Mouse (Mus musculus) brain, embryonic 14.5 days (tissue): ENCODE data around the gene Pycr1. TPM values are rescaled to one million over a fixed set of nuclear protein-coding genes. Genes with fewer than 3 reads are reported as not detected.

ENCODE experiments used
- DNase-seq: peaks from one replicate; pipeline ENCODE4 v3.0.0-alpha.2; 2011; ENCODE audit warnings: low read depth
- CTCF ChIP-seq: fragments of 200-500 bp; IDR thresholded peaks from 2 replicates; pipeline ENCODE4 v1.5.1; 2012; ENCODE audit warnings: inconsistent platforms, mild to moderate bottlenecking, moderate library complexity, borderline replicate concordance; ENCODE audit not compliant: insufficient read depth, insufficient read length; ENCODE audit errors: extremely low read depth
- POLR2A ChIP-seq: fragments of 200-500 bp; IDR thresholded peaks from 2 replicates; pipeline ENCODE4 v1.6.1; 2012; ENCODE audit warnings: mild to moderate bottlenecking, inconsistent platforms, borderline replicate concordance; ENCODE audit not compliant: poor library complexity, insufficient read depth, insufficient read length, severe bottlenecking; ENCODE audit errors: extremely low read depth
- polyA plus RNA-seq: library from polyadenylated mRNA; depleted of rRNA; stranded (reverse); fragments of >200 nt; gene quantifications from 2 replicates; pipeline ENCODE4 v1.2.3, GENCODE M21; 2012

Pycr1 gene
- polyA plus RNA-seq, 1 experiment: 19.9 TPM

DNA sequence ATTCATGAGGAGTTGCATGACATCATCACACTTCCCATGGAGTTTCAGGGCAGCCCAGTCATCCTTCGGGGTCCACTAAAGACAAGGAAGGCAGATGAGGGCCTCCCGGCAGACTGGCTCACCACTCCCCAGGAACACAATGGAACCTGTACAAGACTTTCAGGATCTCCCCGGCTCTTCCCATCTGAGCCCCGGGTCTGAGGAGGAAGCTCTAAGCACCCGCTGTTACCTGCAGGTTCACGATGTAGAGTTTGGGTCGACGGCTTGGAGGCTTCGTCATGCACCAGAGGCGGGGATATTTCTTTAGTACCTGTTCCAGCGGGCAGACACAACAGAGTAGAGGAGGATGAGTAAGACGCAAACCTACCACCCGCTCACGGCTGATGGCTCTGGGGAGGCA, 23.4 kb downstream of the Pycr1 start:
- TF ChIP-seq POLR2A (no peak), CTCF (no peak)
- DNase-seq: no peak

GRCm38 (mm10) chr11:120618619-120619535, 24.7 kb downstream of the Pycr1 start:
- TF ChIP-seq CTCF (no peak), POLR2A (no peak)
- DNase-seq: no peak

GRCm38 (mm10) chr11:120617519-120618112, 26.0 kb downstream of the Pycr1 start, which contains the start of gene Pcyt2:
Gene Pcyt2, minus strand, starts transcription at chr11:120617936.
- peak; percentile 95 for DNase-seq
- TF ChIP-seq POLR2A: peak; percentile 64; the same call in 1 of the 2 replicates
- no peak for TF ChIP-seq CTCF

DNA sequence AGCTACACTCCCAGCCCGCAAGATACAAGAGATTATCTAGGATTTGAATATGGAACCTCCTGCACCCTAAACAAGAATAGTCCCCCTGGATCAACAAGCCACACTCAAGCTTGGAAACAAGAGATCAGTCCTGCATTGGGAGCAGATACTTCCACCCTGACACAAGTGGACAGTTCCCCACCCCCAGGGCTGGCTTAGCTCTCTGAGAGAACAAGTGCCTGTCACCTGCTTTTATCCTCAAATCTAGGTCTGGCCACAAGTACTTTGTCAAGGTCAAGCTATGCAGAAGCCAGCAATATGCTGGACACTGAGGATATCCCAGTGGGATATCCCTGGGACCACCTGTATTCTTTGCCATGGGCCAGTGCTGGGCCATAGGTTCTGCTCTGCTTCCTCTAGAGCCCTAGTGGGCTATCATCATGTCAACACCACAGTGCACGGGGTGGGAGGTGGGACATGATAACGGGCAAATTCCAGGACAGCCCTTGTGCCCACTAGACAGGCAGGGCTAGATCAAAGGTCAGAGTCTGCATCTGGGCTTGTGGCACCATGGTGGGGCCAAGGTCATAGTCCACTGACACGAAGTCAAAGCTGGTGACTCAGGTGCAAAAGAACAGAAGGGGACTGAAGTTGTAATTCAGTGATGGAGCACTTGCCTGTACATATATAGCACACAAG, 26.8 kb downstream of the Pycr1 start:
- no peak for DNase-seq
- TF ChIP-seq CTCF (no peak), POLR2A (no peak)

DNA sequence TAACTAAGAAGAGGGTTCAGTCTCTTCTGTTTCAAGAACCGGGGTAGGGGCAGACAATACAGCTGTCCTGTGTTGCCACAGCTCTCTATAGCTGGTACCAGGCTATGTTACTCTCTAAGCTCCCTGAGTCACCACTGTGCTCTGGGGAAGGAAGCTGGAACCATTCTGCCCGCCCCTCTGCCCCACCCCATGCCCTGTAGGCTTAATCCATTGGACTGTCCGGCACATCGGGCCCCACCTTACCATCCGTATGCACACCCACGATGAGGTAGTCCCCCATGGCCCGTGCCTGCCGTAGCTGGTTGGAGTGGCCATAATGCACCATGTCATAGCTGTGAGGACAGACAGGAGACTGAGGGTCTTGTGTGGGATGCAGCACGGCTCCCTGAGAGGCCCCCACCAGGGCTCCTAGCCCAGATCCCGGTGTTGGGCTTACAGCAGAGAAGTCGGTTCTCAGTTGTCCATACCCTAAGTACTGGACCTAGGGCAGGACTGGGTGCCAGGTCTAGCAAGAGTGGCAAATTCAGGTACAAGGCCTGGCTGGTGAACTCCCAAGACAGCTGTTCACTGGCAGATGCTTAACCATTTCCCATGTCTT, 27.9 kb downstream of the Pycr1 start:
- no peak for TF ChIP-seq CTCF
- no peak for TF ChIP-seq POLR2A
- no peak for DNase-seq

DNA sequence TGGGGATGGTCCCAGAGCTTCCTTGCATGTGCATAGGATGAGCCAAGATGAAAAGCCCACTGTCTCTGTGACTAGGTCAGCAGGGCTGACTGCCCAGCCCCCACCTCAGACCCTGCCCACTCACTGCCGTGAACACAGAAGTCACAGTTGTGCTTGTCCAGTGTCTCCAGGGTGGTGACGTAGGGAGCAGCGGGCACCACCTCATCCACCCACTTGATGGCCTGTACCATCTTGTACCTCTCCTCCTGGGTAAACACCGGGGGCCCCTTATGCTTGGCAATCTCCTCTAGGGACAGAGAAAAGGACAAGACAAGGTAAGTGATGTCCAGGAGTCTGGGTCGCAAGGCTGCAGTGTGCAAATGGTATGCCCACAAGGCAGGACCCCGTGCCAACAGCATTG, 28.4 kb downstream of the Pycr1 start:
- no peak for DNase-seq
- TF ChIP-seq POLR2A: no peak
- TF ChIP-seq CTCF: no peak

GRCm38 (mm10) chr11:120613976-120614375, 29.6 kb downstream of the Pycr1 start:
- no peak for TF ChIP-seq POLR2A
- TF ChIP-seq CTCF: no peak
- DNase-seq: no peak

DNA sequence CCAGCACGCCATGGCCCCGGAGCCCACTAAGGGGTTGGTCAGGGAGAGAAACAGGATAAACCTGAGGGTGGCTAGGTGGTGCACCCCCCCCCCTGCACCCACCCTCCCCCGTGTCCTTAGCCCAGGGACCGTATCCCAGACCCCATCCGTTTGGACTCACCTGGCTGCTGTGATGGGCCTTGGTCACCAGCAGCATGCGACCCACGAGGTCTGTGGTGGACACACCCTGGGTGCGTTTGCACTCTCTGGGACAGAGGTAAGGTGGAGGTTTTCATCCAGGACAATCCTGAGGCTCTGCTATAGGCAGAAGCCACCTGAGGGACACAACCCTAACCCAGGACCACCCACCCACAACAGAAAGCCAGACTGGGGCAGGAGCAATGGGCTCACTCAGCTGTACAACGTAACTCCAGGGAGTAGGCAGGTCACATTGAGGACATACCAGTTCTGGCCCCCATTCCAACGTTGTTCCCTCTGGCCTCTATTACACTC, 30.0 kb downstream of the Pycr1 start:
- TF ChIP-seq POLR2A (no peak), CTCF (no peak)
- no peak for DNase-seq

- no peak for TF ChIP-seq POLR2A
- TF ChIP-seq CTCF: peak; percentile 76
- DNase-seq: peak; percentile 55
These were observed 30.8 kb downstream of the Pycr1 start for GRCm38 (mm10) chr11:120612763-120613162.

GRCm38 (mm10) chr11:120610477-120611046, 33.0 kb downstream of the Pycr1 start:
- no peak for DNase-seq
- no peak for TF ChIP-seq CTCF
- no peak for TF ChIP-seq POLR2A

GRCm38 (mm10) chr11:120609250-120609649, 34.3 kb downstream of the Pycr1 start:
- TF ChIP-seq CTCF (no peak), POLR2A (no peak)
- no peak for DNase-seq
